Comparison of ENCODE assay signal across 24 mouse cellular contexts in the genomic region with DNA sequence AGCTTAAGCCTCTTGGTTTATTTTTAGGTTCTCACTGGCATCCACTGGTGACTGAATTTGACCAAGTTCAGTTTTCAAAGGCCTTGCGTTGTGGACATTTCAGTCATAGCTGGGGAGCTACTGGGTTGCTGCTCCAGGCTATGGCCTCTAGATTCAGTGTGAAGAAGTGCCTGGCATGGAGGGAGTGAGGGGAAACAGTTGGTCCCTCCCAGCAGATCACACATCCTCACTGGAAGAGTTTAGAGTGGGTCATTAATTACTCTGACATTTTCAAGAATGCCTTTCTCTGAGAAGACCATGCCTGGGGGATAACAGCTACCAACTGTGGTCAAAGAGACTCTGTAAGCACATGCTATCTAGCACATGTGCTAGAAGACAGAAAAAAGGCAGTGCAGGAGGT.
A peak's percentile ranks its signal among the peaks of the same experiment; 100 is the strongest.
DNase-seq lines count a peak whose midpoint lies in the region; ATAC-seq lines count a peak whose summit lies in the region.
"Had no signal": no experiment of that assay in that cellular context is flagged by ENCODE, and none has a peak within 500 bp of the region (broad histone marks: within the 10 kb centered on the region; RNA-seq: fewer than 3 reads in every experiment).

No protein-coding gene starts in this region.

- H3K27ac ChIP-seq in heart, embryonic 13.5 days (replicated peaks): peak overlapping the region; percentile 58
- H3K27ac ChIP-seq: embryonic facial prominence, embryonic 13.5 days; forebrain, embryonic 12.5 days; hindbrain, embryonic 14.5 days; left cerebral cortex, adult 2 months; limb, embryonic 15.5 days; liver, embryonic 14.5 days; neural tube, embryonic 15.5 days had no signal

- no peak for DNase-seq in heart, adult 18-20 months
- DNase-seq in kidney, postnatal 14 days: peak; percentile 23
- DNase-seq in kidney, adult 9 months: no peak
- peak; percentile 20 for DNase-seq in embryo, embryonic 11 days
- DNase-seq in yolk sac, embryonic 10.5 days (ENCODE audit: low spot score): peak; percentile 19
- no peak for DNase-seq in right cerebral cortex, postnatal 10 days (ENCODE audit: low spot score in 2 of 2)
- DNase-seq: adrenal gland, postnatal 25 days; cerebellum, adult 11 months; cerebellum, adult 9-11 months; gastrocnemius, postnatal 36 days; lung, embryonic 14.5 days; lung, postnatal 36 days; thymus, adult 18-20 months; thymus, postnatal 36 days had no signal

- peaks cover 30% of the 10 kb centered on the region for H3K4me1 ChIP-seq in heart, embryonic 13.5 days

- no peaks in the 10 kb centered on the region for H3K9me3 ChIP-seq in heart, embryonic 13.5 days
- H3K9me3 ChIP-seq: embryonic facial prominence, embryonic 13.5 days; forebrain, embryonic 12.5 days; limb, embryonic 15.5 days; neural tube, embryonic 15.5 days had no signal

- H3K4me3 ChIP-seq in heart, embryonic 13.5 days: no peak overlapping the region
- H3K4me3 ChIP-seq: embryonic facial prominence, embryonic 13.5 days; erythroblast, embryonic 14.5 days; forebrain, embryonic 12.5 days; left cerebral cortex, adult 2 months; limb, embryonic 15.5 days; neural tube, embryonic 15.5 days had no signal

- no peak overlapping the region for H3K9ac ChIP-seq in heart, embryonic 13.5 days
- H3K9ac ChIP-seq: embryonic facial prominence, embryonic 13.5 days; forebrain, embryonic 12.5 days; hindbrain, embryonic 14.5 days; limb, embryonic 15.5 days; liver, embryonic 14.5 days; lung, embryonic 14.5 days; neural tube, embryonic 15.5 days had no signal

- H3K36me3 ChIP-seq in heart, embryonic 13.5 days: no peaks in the 10 kb centered on the region
- H3K36me3 ChIP-seq: embryonic facial prominence, embryonic 13.5 days; forebrain, embryonic 12.5 days; limb, embryonic 15.5 days; neural tube, embryonic 15.5 days had no signal

- no peak for ATAC-seq in heart, embryonic 13.5 days (ENCODE audit: extremely low read depth, insufficient number of reproducible peaks, low FRiP score, low TSS enrichment)
- ATAC-seq: inflammation-experienced regulatory T-cells, adult 6 months had no signal

- no peaks in the 10 kb centered on the region for H3K27me3 ChIP-seq in heart, embryonic 13.5 days (replicated peaks)
- H3K27me3 ChIP-seq: embryonic facial prominence, embryonic 13.5 days; forebrain, embryonic 12.5 days; limb, embryonic 15.5 days; neural tube, embryonic 15.5 days had no signal

- no peak overlapping the region for H3K4me2 ChIP-seq in heart, embryonic 13.5 days
- H3K4me2 ChIP-seq: embryonic facial prominence, embryonic 13.5 days; forebrain, embryonic 12.5 days; hindbrain, embryonic 14.5 days; limb, embryonic 15.5 days; lung, embryonic 14.5 days; neural tube, embryonic 15.5 days had no signal

- WGBS in heart, embryonic 13.5 days: 25% methylated on average over 1 of the region's 1 CpGs

Comparison
In these comparisons a context has a peak if more than half of its experiments do, and no peak if none do; other contexts are left out.
1. DNase-seq: peak in kidney, postnatal 14 days (single experiment), embryo, embryonic 11 days (single experiment) and yolk sac, embryonic 10.5 days (single experiment); none in heart, adult 18-20 months (0 of 2), kidney, adult 9 months (single experiment) and right cerebral cortex, postnatal 10 days (0 of 2).